In the genomic region with DNA sequence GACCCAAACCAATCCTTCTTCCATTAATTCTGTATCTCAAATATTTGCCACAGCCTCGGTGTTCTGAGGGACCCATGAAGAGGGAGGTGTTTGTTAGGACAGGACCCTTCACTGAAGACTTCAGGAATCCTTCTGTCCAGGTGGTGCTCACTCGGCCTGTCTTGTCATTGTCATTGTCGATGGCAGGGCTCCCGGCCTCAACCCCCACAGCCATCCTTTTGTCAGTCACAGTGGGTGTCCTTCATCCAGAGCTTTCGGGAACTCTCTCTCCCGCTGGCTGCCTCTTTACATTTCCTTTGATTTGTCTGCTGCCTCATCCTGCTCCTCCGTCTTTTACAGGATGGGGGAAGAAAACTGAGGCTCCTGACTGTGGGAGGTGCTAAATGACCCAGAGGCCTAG, we compare ENCODE assay signal across 17 mouse cellular contexts. TPM values are rescaled to one million over a fixed set of nuclear protein-coding genes. Genes with fewer than 3 reads are reported as not detected.
A peak's percentile ranks its signal among the peaks of the same experiment; 100 is the strongest.
DNase-seq lines count a peak whose midpoint lies in the region; ATAC-seq and TF ChIP-seq lines count a peak whose summit lies in the region.
"Had no signal": no experiment of that assay in that cellular context is flagged by ENCODE, and none has a peak within 500 bp of the region (broad histone marks: within the 10 kb centered on the region; RNA-seq: fewer than 3 reads in every experiment).

No protein-coding gene starts in this region.

- no peak for TF ChIP-seq CTCF in intestine, postnatal 0 days (IDR thresholded peaks at IDR 0.05; ENCODE audit: low read depth)

- no peak for ATAC-seq in midbrain, embryonic 12.5 days (ENCODE audit: low FRiP score, low read depth)
- ATAC-seq in midbrain, embryonic 16.5 days = no peak
- no peak for ATAC-seq in liver, embryonic 12.5 days
- ATAC-seq in intestine, postnatal 0 days = no peak
- ATAC-seq: inflammation-experienced regulatory T-cells, adult 6 months had no signal

- no peaks in the 10 kb centered on the region for H3K36me3 ChIP-seq in midbrain, embryonic 12.5 days
- H3K36me3 ChIP-seq in midbrain, embryonic 16.5 days (ENCODE audit: control insufficient read depth, insufficient read depth, low read length) = no peaks in the 10 kb centered on the region
- no peaks in the 10 kb centered on the region for H3K36me3 ChIP-seq in liver, embryonic 12.5 days
- H3K36me3 ChIP-seq in intestine, postnatal 0 days (ENCODE audit: control insufficient read depth, insufficient read depth) = no peaks in the 10 kb centered on the region
- H3K36me3 ChIP-seq: embryonic facial prominence, embryonic 10.5 days; limb, embryonic 15.5 days; neural tube, embryonic 12.5 days had no signal

- 3% methylated on average over 7 of the region's 7 CpGs for WGBS in midbrain, embryonic 12.5 days
- WGBS in midbrain, embryonic 16.5 days = 6% methylated on average over 7 of the region's 7 CpGs
- 29% methylated on average over 7 of the region's 7 CpGs for WGBS in liver, embryonic 12.5 days (ENCODE audit: insufficient replicate concordance)
- 55% methylated on average over 7 of the region's 7 CpGs for WGBS in intestine, postnatal 0 days

- H3K27ac ChIP-seq in midbrain, embryonic 12.5 days (replicated peaks) = no peak overlapping the region
- no peak overlapping the region for H3K27ac ChIP-seq in midbrain, embryonic 16.5 days (ENCODE audit: low read length)
- no peak overlapping the region for H3K27ac ChIP-seq in liver, embryonic 12.5 days
- no peak overlapping the region for H3K27ac ChIP-seq in intestine, postnatal 0 days (ENCODE audit: low read depth, low read length)
- H3K27ac ChIP-seq: limb, embryonic 15.5 days; neural tube, embryonic 12.5 days had no signal

- no peak overlapping the region for H3K4me3 ChIP-seq in midbrain, embryonic 12.5 days
- H3K4me3 ChIP-seq in midbrain, embryonic 16.5 days (ENCODE audit: low read depth, low read length) = no peak overlapping the region
- H3K4me3 ChIP-seq in liver, embryonic 12.5 days = no peak overlapping the region
- H3K4me3 ChIP-seq in intestine, postnatal 0 days (ENCODE audit: low read depth, low read length) = no peak overlapping the region
- H3K4me3 ChIP-seq: embryonic facial prominence, embryonic 10.5 days; limb, embryonic 15.5 days; megakaryocyte, embryonic 14.5 days; neural tube, embryonic 12.5 days had no signal

- peaks cover 27% of the 10 kb centered on the region for H3K4me1 ChIP-seq in midbrain, embryonic 12.5 days
- peaks cover 6% of the 10 kb centered on the region for H3K4me1 ChIP-seq in midbrain, embryonic 16.5 days (ENCODE audit: control insufficient read depth, insufficient read depth, low read length)
- no peaks in the 10 kb centered on the region for H3K4me1 ChIP-seq in liver, embryonic 12.5 days
- H3K4me1 ChIP-seq in intestine, postnatal 0 days (replicated peaks; ENCODE audit: control insufficient read depth, insufficient read depth, low read length) = no peaks in the 10 kb centered on the region; the same call in 1 of the 2 replicates
- H3K4me1 ChIP-seq: limb, embryonic 15.5 days had no signal

- DNase-seq in cerebellum, adult 9-10 months = peak; percentile 77
- no peak for DNase-seq in cerebellum, adult 8-10 months
- peak; percentile 25 for DNase-seq in embryo, embryonic 9.5 days (ENCODE audit: extremely low spot score)
- DNase-seq: B cell, adult 2 months; heart, adult 11 months; lung, adult 2 months; spleen, adult 18-20 months; thymus, postnatal 25 days had no signal

- no peaks in the 10 kb centered on the region for H3K9me3 ChIP-seq in midbrain, embryonic 12.5 days
- no peaks in the 10 kb centered on the region for H3K9me3 ChIP-seq in midbrain, embryonic 16.5 days (replicated peaks; ENCODE audit: control insufficient read depth, low read length, poor library complexity, severe bottlenecking)
- H3K9me3 ChIP-seq in liver, embryonic 12.5 days (replicated peaks) = no peaks in the 10 kb centered on the region
- no peaks in the 10 kb centered on the region for H3K9me3 ChIP-seq in intestine, postnatal 0 days (ENCODE audit: control insufficient read depth)
- H3K9me3 ChIP-seq: embryonic facial prominence, embryonic 10.5 days; limb, embryonic 15.5 days; megakaryocyte, embryonic 14.5 days; neural tube, embryonic 12.5 days had no signal

- no peak overlapping the region for H3K9ac ChIP-seq in midbrain, embryonic 12.5 days (replicated peaks)
- H3K9ac ChIP-seq in midbrain, embryonic 16.5 days (ENCODE audit: low read depth, low read length) = no peak overlapping the region
- H3K9ac ChIP-seq in liver, embryonic 12.5 days = no peak overlapping the region
- H3K9ac ChIP-seq in intestine, postnatal 0 days (ENCODE audit: low read depth, low read length) = no peak overlapping the region
- H3K9ac ChIP-seq: limb, embryonic 15.5 days; neural tube, embryonic 12.5 days had no signal

- peak overlapping the region; percentile 8; the same call in 1 of the 2 replicates for H3K4me2 ChIP-seq in midbrain, embryonic 12.5 days (replicated peaks)
- H3K4me2 ChIP-seq in midbrain, embryonic 16.5 days (ENCODE audit: low read length) = no peak overlapping the region
- no peak overlapping the region for H3K4me2 ChIP-seq in liver, embryonic 12.5 days
- no peak overlapping the region for H3K4me2 ChIP-seq in intestine, postnatal 0 days (replicated peaks; ENCODE audit: low read depth)
- H3K4me2 ChIP-seq: limb, embryonic 15.5 days; neural tube, embryonic 12.5 days had no signal

- peaks cover 7% of the 10 kb centered on the region; the same call in 1 of the 2 replicates for H3K27me3 ChIP-seq in midbrain, embryonic 12.5 days
- H3K27me3 ChIP-seq in midbrain, embryonic 16.5 days (ENCODE audit: control insufficient read depth, insufficient read depth, low read depth, low read length) = no peaks in the 10 kb centered on the region
- H3K27me3 ChIP-seq in liver, embryonic 12.5 days (replicated peaks) = no peaks in the 10 kb centered on the region
- H3K27me3 ChIP-seq in intestine, postnatal 0 days (replicated peaks; ENCODE audit: control insufficient read depth, insufficient read depth, low read length) = no peaks in the 10 kb centered on the region
- H3K27me3 ChIP-seq: limb, embryonic 15.5 days; megakaryocyte, embryonic 14.5 days; neural tube, embryonic 12.5 days had no signal

RNA-seq across cellular contexts. Expression of gene Chn2, which starts 57.5 kb away (rescaled TPM):
- polyA plus RNA-seq in midbrain, embryonic 12.5 days (2016; fragmentation: Nextera tagmentation; extraction: Ambion mirVana) = 22.1 and 28.5 TPM in 2 replicates
- polyA plus RNA-seq in midbrain, embryonic 16.5 days (2015; fragmentation: Nextera tagmentation; extraction: Ambion mirVana) = 29.2 and 32.4 TPM in 2 replicates
- polyA plus RNA-seq in liver, embryonic 12.5 days (2016; fragmentation: Nextera tagmentation; extraction: Ambion mirVana) = 4.9 and 5.9 TPM in 2 replicates
- 19.6 and 24.3 TPM in 2 replicates for polyA plus RNA-seq in intestine, postnatal 0 days (2015; fragmentation: Nextera tagmentation; extraction: Ambion mirVana)
